Mouse (Mus musculus) lung, postnatal 0 days (tissue): ENCODE measurements around the gene Nuak1.

Source experiments
- CTCF ChIP-seq: IDR thresholded peaks from 2 replicates; pipeline ENCODE4 v1.5.1; 2016; ENCODE audit warnings: antibody characterized with exemption, mild to moderate bottlenecking
- EP300 ChIP-seq: IDR thresholded peaks from 2 replicates; pipeline ENCODE4 v1.6.1; 2016; ENCODE audit warnings: antibody characterized with exemption, mild to moderate bottlenecking, control low read depth

- TF ChIP-seq CTCF (no peak), EP300 (no peak)
These were observed 40.9 kb upstream of the Nuak1 start for GRCm38 (mm10) chr10:84481327-84481671.
